Mouse (Mus musculus) ES-E14 (cell line): Measurements from ENCODE around the gene Bhlha15.

Experiments
- CHD2 ChIP-seq: IDR thresholded peaks from 2 replicates; pipeline ENCODE4 v1.6.1; 2014; ENCODE audit warnings: mild to moderate bottlenecking, low read depth, low read length, inconsistent platforms
- MAFK ChIP-seq: IDR thresholded peaks from 2 replicates; pipeline ENCODE4 v1.6.1; 2014; ENCODE audit warnings: mild to moderate bottlenecking, low read depth, low read length, inconsistent platforms; ENCODE audit not compliant: insufficient read depth
- ZNF384 ChIP-seq: IDR thresholded peaks from 2 replicates; pipeline ENCODE4 v1.6.1; 2012; ENCODE audit warnings: low read depth, low read length, inconsistent platforms

DNA sequence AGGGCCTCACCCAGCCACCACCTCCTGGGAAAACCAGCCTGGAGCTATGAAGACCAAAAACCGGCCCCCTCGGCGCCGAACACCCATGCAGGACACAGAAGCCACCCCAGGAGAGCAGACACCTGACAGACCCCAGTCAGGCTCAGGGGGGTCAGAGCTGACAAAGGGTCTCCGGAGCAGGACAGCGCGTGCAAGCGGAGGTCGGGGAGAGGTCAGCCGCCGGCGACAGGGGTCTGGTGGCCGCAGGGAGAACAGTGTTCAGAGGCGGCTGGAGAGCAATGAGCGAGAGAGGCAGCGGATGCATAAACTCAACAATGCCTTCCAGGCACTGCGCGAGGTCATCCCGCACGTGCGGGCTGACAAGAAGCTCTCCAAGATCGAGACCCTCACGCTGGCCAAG, 940 bp downstream of the Bhlha15 start:
- TF ChIP-seq MAFK (no peak), ZNF384 (no peak), CHD2 (no peak)
